Mouse (Mus musculus) ES-E14 (cell line): Measurements from ENCODE around the gene Olfr434.

ENCODE experiments used
- CHD2 ChIP-seq: IDR thresholded peaks from 2 replicates; pipeline ENCODE4 v1.6.1; 2014; ENCODE audit warnings: mild to moderate bottlenecking, low read depth, low read length, inconsistent platforms
- HCFC1 ChIP-seq: IDR thresholded peaks from 2 replicates; pipeline ENCODE4 v1.6.1; 2012; ENCODE audit warnings: low read length, inconsistent platforms, borderline replicate concordance; ENCODE audit not compliant: insufficient read depth
- MAFK ChIP-seq: IDR thresholded peaks from 2 replicates; pipeline ENCODE4 v1.6.1; 2014; ENCODE audit warnings: mild to moderate bottlenecking, low read depth, low read length, inconsistent platforms; ENCODE audit not compliant: insufficient read depth
- ZNF384 ChIP-seq: IDR thresholded peaks from 2 replicates; pipeline ENCODE4 v1.6.1; 2012; ENCODE audit warnings: low read depth, low read length, inconsistent platforms

- TF ChIP-seq CHD2 = no peak
- TF ChIP-seq ZNF384 = no peak
- TF ChIP-seq MAFK = no peak
- no peak for TF ChIP-seq HCFC1
Measured at GRCm38 (mm10) chr6:43167246-43167645, 45.6 kb upstream of the Olfr434 start.
